Comparison of ENCODE assay signal across 25 mouse cellular contexts in the genomic region with DNA sequence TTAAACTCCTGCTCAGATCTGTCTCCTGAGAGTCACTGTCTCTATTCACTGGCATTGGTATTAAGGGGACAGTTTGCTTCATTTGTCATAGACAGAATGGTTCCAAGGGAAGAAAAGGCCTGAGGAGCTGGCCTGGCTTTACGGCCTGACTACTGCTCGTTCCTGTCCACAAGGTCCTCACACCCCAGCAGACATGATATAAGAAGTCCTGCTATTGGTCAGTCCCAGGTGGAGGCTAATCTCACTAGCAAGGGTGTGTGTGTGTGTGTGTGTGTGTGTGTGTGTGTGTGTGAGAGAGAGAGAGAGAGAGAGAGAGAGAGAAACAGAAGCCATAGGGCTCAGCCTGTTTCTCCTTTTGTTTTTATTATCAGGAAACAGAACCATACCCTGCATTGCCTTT. TPM values are rescaled to one million over a fixed set of nuclear protein-coding genes. Genes with fewer than 3 reads are reported as not detected.
DNase-seq lines count a peak whose midpoint lies in the region; ATAC-seq and TF ChIP-seq lines count a peak whose summit lies in the region.
"Had no signal": no experiment of that assay in that cellular context is flagged by ENCODE, and none has a peak within 500 bp of the region (broad histone marks: within the 10 kb centered on the region; RNA-seq: fewer than 3 reads in every experiment).

No protein-coding gene starts in this region.

- no peak overlapping the region for H3K27ac ChIP-seq in liver, embryonic 11.5 days (ENCODE audit: low read depth, low read length)
- peak overlapping the region; percentile 5 for H3K27ac ChIP-seq in liver, embryonic 14.5 days
- H3K27ac ChIP-seq in stomach, postnatal 0 days (replicated peaks), result no peak overlapping the region
- H3K27ac ChIP-seq: embryonic facial prominence, embryonic 12.5 days; forebrain, embryonic 12.5 days; heart, embryonic 15.5 days; hindbrain, embryonic 10.5 days; hindbrain, embryonic 14.5 days had no signal

- H3K27me3 ChIP-seq in liver, embryonic 11.5 days (replicated peaks; ENCODE audit: control insufficient read depth, insufficient read depth, low read length), result peaks cover 12% of the 10 kb centered on the region
- H3K27me3 ChIP-seq in liver, embryonic 14.5 days (ENCODE audit: control insufficient read depth, insufficient read depth, low read length), result no peaks in the 10 kb centered on the region
- no peaks in the 10 kb centered on the region for H3K27me3 ChIP-seq in stomach, postnatal 0 days (ENCODE audit: control insufficient read depth, insufficient read depth, low read length)
- H3K27me3 ChIP-seq: embryonic facial prominence, embryonic 12.5 days had no signal

- peaks cover 7% of the 10 kb centered on the region for H3K4me1 ChIP-seq in liver, embryonic 11.5 days (replicated peaks; ENCODE audit: control insufficient read depth, insufficient read depth, low read length)
- H3K4me1 ChIP-seq in liver, embryonic 14.5 days (replicated peaks; ENCODE audit: control insufficient read depth in 2 of 2, insufficient read depth in 2 of 2, low read length in 1 of 2), result peaks cover 9 to 18% of the 10 kb centered on the region in 2 experiments; a peak in 3 of 4 replicates
- no peaks in the 10 kb centered on the region for H3K4me1 ChIP-seq in stomach, postnatal 0 days (replicated peaks; ENCODE audit: control insufficient read depth, insufficient read depth)
- H3K4me1 ChIP-seq: forebrain, embryonic 12.5 days had no signal

- H3K9ac ChIP-seq in liver, embryonic 11.5 days (ENCODE audit: low read depth, low read length), result no peak overlapping the region
- H3K9ac ChIP-seq in liver, embryonic 14.5 days (replicated peaks), result 0 out of 2 replicates have a peak overlapping the region, but pooled peaks have one; percentile 39
- no peak overlapping the region for H3K9ac ChIP-seq in stomach, postnatal 0 days (ENCODE audit: low read length)
- H3K9ac ChIP-seq: embryonic facial prominence, embryonic 12.5 days; forebrain, embryonic 12.5 days; heart, embryonic 15.5 days; hindbrain, embryonic 14.5 days had no signal

- H3K36me3 ChIP-seq in liver, embryonic 11.5 days (ENCODE audit: control insufficient read depth, insufficient read depth, low read length), result no peaks in the 10 kb centered on the region
- no peaks in the 10 kb centered on the region for H3K36me3 ChIP-seq in liver, embryonic 14.5 days (replicated peaks; ENCODE audit: control insufficient read depth, insufficient read depth, low read depth)
- no peaks in the 10 kb centered on the region for H3K36me3 ChIP-seq in stomach, postnatal 0 days (ENCODE audit: control insufficient read depth, insufficient read depth, low read length)
- H3K36me3 ChIP-seq: embryonic facial prominence, embryonic 12.5 days; forebrain, embryonic 12.5 days; G1E; heart, embryonic 15.5 days; hindbrain, embryonic 10.5 days had no signal

- TF ChIP-seq EP300 in liver, embryonic 14.5 days (IDR thresholded peaks at IDR 0.05; ENCODE audit: low read depth), result no peak
- no peak for TF ChIP-seq EP300 in stomach, postnatal 0 days (optimal IDR thresholded peaks at IDR 0.05)

- no peak for DNase-seq in liver, embryonic 11.5 days (ENCODE audit: low spot score)
- no peak for DNase-seq in liver
- DNase-seq in liver, embryonic 14.5 days (ENCODE audit: low read depth in 3 of 3, low spot score in 3 of 3), result no peak
- DNase-seq in stomach, postnatal 0 days (ENCODE audit: low spot score), result no peak
- no peak for DNase-seq in B cell, adult 2 months
- DNase-seq in right cerebral cortex, postnatal 36 days (ENCODE audit: low spot score in 2 of 2), result no peak
- DNase-seq: adrenal gland, adult 8-10 months; adrenal gland, postnatal 36 days; cerebellum, adult 11-12 months; cerebellum, adult 9-10 months; cerebellum, postnatal 25 days; gastrocnemius, postnatal 10 days; heart, adult 18-20 months; heart, postnatal 14 days had no signal

- 46% methylated on average over 2 of the region's 2 CpGs for WGBS in liver, embryonic 11.5 days
- WGBS in liver, embryonic 14.5 days (ENCODE audit: insufficient replicate concordance), result 49% methylated on average over 2 of the region's 2 CpGs
- WGBS in stomach, postnatal 0 days, result 31% methylated on average over 2 of the region's 2 CpGs

- TF ChIP-seq CTCF in liver, embryonic 14.5 days (IDR thresholded peaks at IDR 0.05; ENCODE audit: low read depth), result no peak
- TF ChIP-seq CTCF in stomach, postnatal 0 days (IDR thresholded peaks at IDR 0.05; ENCODE audit: low read depth), result no peak

- H3K4me3 ChIP-seq in liver, embryonic 11.5 days (ENCODE audit: low read depth, low read length), result no peak overlapping the region
- H3K4me3 ChIP-seq in liver, embryonic 14.5 days (ENCODE audit: insufficient read depth in 1 of 2, low read depth in 2 of 2, low read length in 2 of 2), result no peak overlapping the region
- H3K4me3 ChIP-seq in stomach, postnatal 0 days (ENCODE audit: low read depth, low read length), result no peak overlapping the region
- H3K4me3 ChIP-seq: embryonic facial prominence, embryonic 12.5 days; forebrain, embryonic 12.5 days; heart, embryonic 15.5 days; hindbrain, embryonic 10.5 days had no signal

- H3K9me3 ChIP-seq in liver, embryonic 11.5 days (ENCODE audit: control insufficient read depth, low read length), result no peaks in the 10 kb centered on the region
- no peaks in the 10 kb centered on the region for H3K9me3 ChIP-seq in liver, embryonic 14.5 days (ENCODE audit: control insufficient read depth, low read length)
- H3K9me3 ChIP-seq in stomach, postnatal 0 days (ENCODE audit: control insufficient read depth, low read length), result no peaks in the 10 kb centered on the region
- H3K9me3 ChIP-seq: embryonic facial prominence, embryonic 12.5 days; forebrain, embryonic 12.5 days; G1E; heart, embryonic 15.5 days; hindbrain, embryonic 10.5 days had no signal

- H3K4me2 ChIP-seq in liver, embryonic 11.5 days, result peak overlapping the region; percentile 25; the same call in 1 of the 2 replicates
- H3K4me2 ChIP-seq in liver, embryonic 14.5 days (ENCODE audit: low read depth), result peak overlapping the region; percentile 48
- H3K4me2 ChIP-seq in stomach, postnatal 0 days (replicated peaks; ENCODE audit: low read depth), result no peak overlapping the region
- H3K4me2 ChIP-seq: embryonic facial prominence, embryonic 12.5 days; forebrain, embryonic 12.5 days; heart, embryonic 15.5 days; hindbrain, embryonic 14.5 days had no signal

- ATAC-seq in liver, embryonic 11.5 days (replicated peaks; ENCODE audit: low FRiP score), result peak; percentile 45; the same call in 1 of the 2 replicates
- ATAC-seq in erythroblast, adult 5-6 weeks (replicated peaks; ENCODE audit: low FRiP score, poor library complexity, severe bottlenecking), result peak; percentile 47
- ATAC-seq in liver, embryonic 14.5 days (ENCODE audit: insufficient read depth), result peak; percentile 62
- ATAC-seq in stomach, postnatal 0 days (ENCODE audit: low FRiP score, low TSS enrichment), result peak; percentile 53; the same call in 1 of the 2 replicates
- ATAC-seq: CD4-positive, CD25-positive, alpha-beta regulatory T cell, adult 4 months; forebrain, embryonic 16.5 days had no signal

RNA-seq across cellular contexts. Expression of a gene that starts 30.9 kb away (rescaled TPM):
- 0.09 TPM in 1 of 2 replicates, not detected in the other for polyA plus RNA-seq in liver, embryonic 11.5 days (2014; fragmentation: Nextera tagmentation; extraction: Ambion mirVana)
- total RNA-seq in erythroblast, adult 5-6 weeks (2015; ENCODE audit: low replicate concordance), result not detected in 2 replicates
- not detected in 2 replicates for total RNA-seq in erythroblast, adult 5-6 weeks (2017; ENCODE audit: low replicate concordance)
- 0.02 TPM in 1 of 2 replicates, not detected in the other for polyA plus RNA-seq in liver, embryonic 14.5 days (2012; rRNA removed)
- not detected in 2 replicates for polyA plus RNA-seq in liver, embryonic 14.5 days (2014; fragmentation: Nextera tagmentation; extraction: Ambion mirVana)
- not detected in 2 replicates for polyA plus RNA-seq in stomach, postnatal 0 days (2015; fragmentation: Nextera tagmentation; extraction: Ambion mirVana)
- total RNA-seq: G1E; gastrocnemius, postnatal 10 days; gastrocnemius, postnatal 4 days; heart, adult 18-20 months; heart, postnatal 14 days had no signal
- polyA plus RNA-seq: CD4-positive, CD25-positive, alpha-beta regulatory T cell, adult 4 months; cortical plate, adult 2 months; forebrain, embryonic 12.5 days; forebrain, embryonic 16.5 days; G1E; heart, embryonic 15.5 days had no signal

RNA-seq across cellular contexts. Expression of a gene that starts 54.2 kb away (rescaled TPM):
- 4.0 TPM in 2 replicates for polyA plus RNA-seq in liver, embryonic 11.5 days (2014; fragmentation: Nextera tagmentation; extraction: Ambion mirVana)
- 1.0 TPM in 1 of 2 replicates, not detected in the other for total RNA-seq in erythroblast, adult 5-6 weeks (2015; ENCODE audit: low replicate concordance)
- 0.77 and 3.3 TPM in 2 replicates for total RNA-seq in erythroblast, adult 5-6 weeks (2017; ENCODE audit: low replicate concordance)
- 1.4 TPM in 2 replicates for polyA plus RNA-seq in liver, embryonic 14.5 days (2012; rRNA removed)
- polyA plus RNA-seq in liver, embryonic 14.5 days (2014; fragmentation: Nextera tagmentation; extraction: Ambion mirVana), result 2.4 and 3.1 TPM in 2 replicates
- 12.6 and 13.3 TPM in 2 replicates for polyA plus RNA-seq in stomach, postnatal 0 days (2015; fragmentation: Nextera tagmentation; extraction: Ambion mirVana)
